Mouse (Mus musculus): ENCODE results near the gene Ess2.

GRCm38 (mm10) chr16:17890342-17890727 is 20.8 kb downstream of the Ess2 start:
- no peak for TF ChIP-seq USF1 (IDR thresholded peaks at IDR 0.05; ENCODE audit: low read depth)
- no peak for TF ChIP-seq CTCF (IDR thresholded peaks at IDR 0.05; ENCODE audit: control insufficient read depth, insufficient read depth, insufficient read length)
- no peak for TF ChIP-seq MYOD1 (IDR thresholded peaks at IDR 0.05; ENCODE audit: control insufficient read depth, insufficient read length, low read depth)
- no peak for TF ChIP-seq CEBPB (IDR thresholded peaks at IDR 0.05; ENCODE audit: low read depth)

Measured in C2C12 (cell line).